Mouse (Mus musculus) inflammation-experienced regulatory T-cells, adult 6 months (primary cell): Measurements from ENCODE around the gene Kcnh7. TPM values are rescaled to one million over a fixed set of nuclear protein-coding genes. Genes with fewer than 3 reads are reported as not detected.

Experiments
- ATAC-seq: one replicate; pipeline ENCODE4 v1.8.0; 2017
- polyA plus RNA-seq, 3 experiments: library from polyadenylated mRNA; unstranded; fragments of 100-300 nt; shearing (Covaris generic); gene quantifications; one replicate each; pipeline ENCODE4 v1.2.1; 2017

Kcnh7 gene
- polyA plus RNA-seq, 3 experiments from 2014 or later = 0.07 TPM; not detected in 2

GRCm38 (mm10) chr2:62935273-62935874, 248.7 kb downstream of the Kcnh7 start:
- ATAC-seq = no peak

- no peak for ATAC-seq
Measured at GRCm38 (mm10) chr2:62928494-62928893, 255.6 kb downstream of the Kcnh7 start.

- no peak for ATAC-seq
Measured at GRCm38 (mm10) chr2:62928065-62928464, 256.0 kb downstream of the Kcnh7 start.

- no peak for ATAC-seq
Measured at GRCm38 (mm10) chr2:62923803-62924202, 260.3 kb downstream of the Kcnh7 start.

GRCm38 (mm10) chr2:62907688-62908087, 276.4 kb downstream of the Kcnh7 start:
- no peak for ATAC-seq

GRCm38 (mm10) chr2:62902363-62903353, 281.4 kb downstream of the Kcnh7 start:
- no peak for ATAC-seq

- ATAC-seq = no peak
Measured at GRCm38 (mm10) chr2:62878763-62879162, 305.3 kb downstream of the Kcnh7 start.

GRCm38 (mm10) chr2:62855391-62855790, 328.7 kb downstream of the Kcnh7 start:
- no peak for ATAC-seq

GRCm38 (mm10) chr2:62842630-62843029, 341.5 kb downstream of the Kcnh7 start:
- no peak for ATAC-seq

- no peak for ATAC-seq
Measured at GRCm38 (mm10) chr2:62834261-62834660, 349.8 kb downstream of the Kcnh7 start.

- ATAC-seq = no peak
Measured at GRCm38 (mm10) chr2:62819231-62819630, 364.9 kb downstream of the Kcnh7 start.

- ATAC-seq = no peak
Measured at GRCm38 (mm10) chr2:62816016-62816415, 368.1 kb downstream of the Kcnh7 start.

- ATAC-seq = no peak
Measured at GRCm38 (mm10) chr2:62808813-62809212, 375.3 kb downstream of the Kcnh7 start.

GRCm38 (mm10) chr2:62807476-62807882, 376.6 kb downstream of the Kcnh7 start:
- ATAC-seq = no peak

GRCm38 (mm10) chr2:62806931-62807330, 377.2 kb downstream of the Kcnh7 start:
- ATAC-seq = no peak

- no peak for ATAC-seq
Measured at GRCm38 (mm10) chr2:62804030-62804429, 380.1 kb downstream of the Kcnh7 start.

- ATAC-seq = no peak
Measured at GRCm38 (mm10) chr2:62784460-62785038, 399.5 kb downstream of the Kcnh7 start.

- no peak for ATAC-seq
Measured at GRCm38 (mm10) chr2:62746256-62746655, 437.8 kb downstream of the Kcnh7 start.

GRCm38 (mm10) chr2:62743098-62743497, 441.0 kb downstream of the Kcnh7 start:
- ATAC-seq = no peak

GRCm38 (mm10) chr2:62730671-62731070, 453.4 kb downstream of the Kcnh7 start:
- no peak for ATAC-seq

GRCm38 (mm10) chr2:62727732-62728131, 456.4 kb downstream of the Kcnh7 start:
- ATAC-seq = no peak

- no peak for ATAC-seq
Measured at GRCm38 (mm10) chr2:62725946-62726345, 458.1 kb downstream of the Kcnh7 start.

- no peak for ATAC-seq
Measured at GRCm38 (mm10) chr2:62718411-62718810, 465.7 kb downstream of the Kcnh7 start.
